Mouse (Mus musculus): ENCODE data around the gene Ccl4.

The Ccl4 gene

DNA sequence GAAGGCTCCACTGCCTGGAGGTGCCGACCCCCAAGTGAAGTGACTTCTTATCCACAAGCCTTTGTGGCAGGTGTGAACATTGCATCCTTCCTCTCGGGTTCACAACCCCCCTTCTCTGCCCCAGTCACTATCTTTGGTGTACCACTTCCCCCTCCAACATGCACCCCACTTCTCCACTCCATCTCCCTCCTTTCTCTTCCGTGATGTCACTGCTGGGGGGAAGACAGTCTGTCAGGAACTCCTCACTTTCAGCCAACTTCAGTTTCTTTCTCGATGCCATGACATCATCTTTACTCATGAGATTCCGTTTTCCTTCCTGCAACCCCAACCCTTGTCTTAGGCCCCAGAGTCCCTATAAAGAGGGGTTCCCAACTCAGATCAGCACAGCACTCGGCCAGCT is at the start of gene Ccl4:
Gene Ccl4 (plus strand): TSS at position 381 of the 400 bp plus-strand sequence.
- DNase-seq (ENCODE audit: low read depth, low spot score) = no peak

DNA sequence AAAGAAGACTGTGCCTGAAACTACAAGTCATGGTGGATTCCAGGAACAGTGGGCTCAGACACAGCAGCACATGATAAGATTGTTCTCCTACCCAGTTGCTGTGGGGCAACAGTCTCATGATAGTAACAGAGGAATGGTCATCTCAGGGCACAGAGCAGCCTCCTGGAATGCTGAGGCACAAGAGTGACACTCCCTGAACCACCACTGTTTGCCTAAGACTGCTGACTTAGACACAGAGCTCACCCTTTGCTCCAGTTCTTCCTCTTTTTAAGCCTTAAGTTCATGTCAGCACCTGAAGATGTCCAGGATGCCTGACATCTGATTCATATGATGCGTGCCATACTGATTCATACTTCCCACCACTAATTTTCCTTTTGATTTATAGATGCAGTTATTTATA is 45.8 kb upstream of the Ccl4 start:
- DNase-seq (ENCODE audit: low read depth, low spot score) = no peak

DNA sequence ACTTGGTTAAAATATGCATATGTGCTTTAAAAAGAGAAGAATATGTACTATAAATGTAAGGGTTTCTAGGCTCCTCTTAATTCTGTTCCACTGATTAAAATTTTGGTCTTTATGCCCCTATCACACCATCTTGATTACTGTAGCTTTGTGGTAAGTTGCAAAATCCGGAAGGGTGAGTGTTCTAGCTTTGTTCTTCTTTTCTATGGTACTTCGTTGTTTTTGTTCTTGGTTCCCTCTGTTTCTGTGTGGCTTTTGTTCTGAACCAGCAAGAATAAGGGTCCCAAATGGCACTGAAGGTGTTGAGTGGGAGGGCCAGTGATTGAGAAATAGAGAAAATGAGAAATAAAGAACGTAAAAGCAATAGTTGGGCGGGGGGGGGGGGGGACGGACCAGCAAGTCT is 44.1 kb upstream of the Ccl4 start:
- no peak for DNase-seq (ENCODE audit: low read depth, low spot score)

DNA sequence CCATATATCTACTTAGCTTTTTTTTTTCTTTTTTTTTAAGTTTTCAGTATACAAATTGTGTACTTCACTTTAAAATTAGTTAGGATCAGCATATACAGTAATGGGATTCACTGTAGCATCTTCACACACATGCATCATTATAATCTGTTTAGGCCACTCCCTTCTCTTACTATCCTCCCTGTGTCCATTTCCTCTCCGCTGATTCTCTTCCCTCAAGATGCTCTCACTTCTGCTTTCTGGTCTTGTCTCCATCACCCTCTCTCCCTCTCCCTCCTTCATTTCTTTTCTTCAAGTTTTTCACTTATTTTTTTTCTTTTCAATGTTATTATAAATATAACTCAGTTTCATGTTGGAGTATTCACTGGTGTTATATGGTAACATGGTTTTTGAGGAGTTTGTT is 43.3 kb upstream of the Ccl4 start:
- DNase-seq (ENCODE audit: low read depth, low spot score) = no peak

DNA sequence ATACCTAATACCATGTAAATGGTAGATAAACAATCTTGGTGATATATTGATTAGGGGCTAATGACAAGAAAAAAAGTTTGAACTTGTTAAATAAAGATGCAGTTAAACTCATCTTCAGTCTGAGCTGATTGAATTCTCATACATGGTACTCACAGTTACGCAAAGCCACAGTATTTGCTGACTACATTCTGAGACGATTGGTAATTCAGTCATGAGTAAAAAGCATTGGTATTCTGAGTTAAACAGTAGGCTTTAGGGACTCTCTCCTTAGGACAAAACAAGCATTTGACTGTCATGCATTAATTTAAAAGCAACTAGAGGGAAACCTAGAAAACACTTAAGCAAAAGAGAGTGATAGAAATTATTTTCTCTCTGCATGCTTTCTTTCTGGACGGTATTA is 38.8 kb upstream of the Ccl4 start:
- no peak for DNase-seq (ENCODE audit: low read depth, low spot score)

DNA sequence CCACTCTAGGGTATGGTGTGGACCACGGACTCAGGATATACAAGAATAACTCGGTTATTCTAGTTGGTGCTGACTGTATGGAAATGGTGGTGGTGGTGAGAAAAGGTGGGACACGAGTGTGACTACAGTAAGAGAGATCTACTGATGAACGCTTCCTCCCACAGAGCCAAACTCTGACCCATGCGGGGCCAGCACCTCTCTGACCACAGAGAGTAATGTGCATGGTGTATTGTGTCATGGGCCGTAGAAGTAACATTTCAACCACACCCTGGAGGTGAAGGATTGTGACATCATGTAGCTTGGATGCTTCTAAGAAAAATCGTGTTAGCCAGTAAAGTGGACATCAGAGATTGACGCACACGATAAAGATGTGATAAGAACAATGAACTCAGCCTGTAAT is 33.6 kb upstream of the Ccl4 start:
- no peak for DNase-seq (ENCODE audit: low read depth, low spot score)

DNA sequence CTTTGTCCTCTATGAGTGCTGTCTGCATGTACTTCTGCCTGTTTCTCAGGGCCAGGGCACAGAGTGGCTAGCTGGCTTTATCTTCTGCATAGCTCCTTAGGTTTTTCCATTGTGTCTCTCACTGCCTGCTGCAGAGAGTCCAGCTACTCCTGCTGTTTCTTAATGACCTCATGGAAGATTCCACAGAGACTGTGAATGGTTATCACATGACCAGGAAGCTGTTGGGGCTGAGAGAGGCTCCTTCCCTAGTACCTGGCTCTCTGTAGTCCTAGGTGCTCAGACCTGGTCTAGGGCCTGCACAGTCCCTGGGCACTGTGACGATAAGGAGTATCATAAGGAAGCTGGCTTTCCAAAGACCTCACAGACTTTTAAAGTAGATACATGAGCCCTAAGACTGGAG is 31.8 kb upstream of the Ccl4 start:
- no peak for DNase-seq (ENCODE audit: low read depth, low spot score)

DNA sequence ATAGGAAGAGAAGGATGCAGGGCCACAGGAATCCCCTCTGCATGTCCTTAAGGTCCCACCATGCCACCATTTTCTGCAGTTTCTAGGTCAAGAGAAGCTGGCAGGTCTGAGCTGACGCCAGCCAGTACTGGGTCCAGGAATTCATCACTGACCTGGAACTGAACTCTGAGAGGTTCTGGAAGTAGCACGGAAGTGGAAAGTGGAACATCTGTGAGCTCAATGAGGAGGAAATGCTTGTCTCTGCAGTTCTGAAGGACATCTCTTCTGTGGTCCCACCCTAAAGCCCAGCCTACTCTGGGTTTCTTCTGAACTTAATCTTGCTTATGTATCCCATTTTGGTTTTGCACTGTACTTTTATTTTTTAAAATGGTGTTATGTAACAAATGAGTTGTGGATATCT is 31.3 kb upstream of the Ccl4 start:
- DNase-seq (ENCODE audit: low read depth, low spot score) = no peak

DNA sequence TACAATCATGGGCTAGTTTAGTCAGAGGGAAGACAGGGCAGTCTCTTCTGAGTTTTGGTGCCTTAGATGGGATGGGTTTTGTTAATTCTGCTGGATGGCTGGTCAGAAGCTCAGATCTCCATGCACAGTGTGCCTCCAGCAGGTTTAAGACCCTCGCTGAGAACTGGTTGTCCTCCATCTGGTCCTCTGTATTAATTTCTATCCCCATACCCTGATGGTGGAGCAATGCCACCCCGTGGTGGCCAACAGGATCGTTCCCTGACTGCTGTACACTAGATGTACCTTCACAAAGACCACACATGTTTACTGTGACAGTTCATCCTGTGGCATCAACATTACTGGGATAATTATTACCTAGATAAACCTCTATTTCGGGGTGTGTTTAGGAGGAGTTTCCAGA is 29.6 kb upstream of the Ccl4 start:
- DNase-seq (ENCODE audit: low read depth, low spot score) = no peak

DNA sequence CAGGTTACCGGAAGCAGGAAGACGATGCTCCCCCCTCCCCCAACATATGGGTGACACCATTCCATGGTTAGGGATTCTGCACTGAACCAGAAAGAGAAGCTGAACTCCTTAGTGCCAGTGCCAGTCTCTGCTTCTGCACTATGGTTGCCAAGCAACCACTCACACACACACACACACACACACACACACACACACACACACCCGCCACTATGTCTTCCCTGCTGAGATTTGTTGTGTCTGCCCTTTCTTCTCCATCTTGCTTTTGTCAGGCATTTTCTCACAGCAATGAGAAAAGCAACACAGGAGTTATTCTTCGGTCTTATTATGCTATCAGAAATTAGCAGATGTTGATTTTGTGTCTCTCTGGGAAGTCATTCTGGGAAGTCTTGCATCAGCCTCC is 28.0 kb upstream of the Ccl4 start:
- no peak for DNase-seq (ENCODE audit: low read depth, low spot score)

DNA sequence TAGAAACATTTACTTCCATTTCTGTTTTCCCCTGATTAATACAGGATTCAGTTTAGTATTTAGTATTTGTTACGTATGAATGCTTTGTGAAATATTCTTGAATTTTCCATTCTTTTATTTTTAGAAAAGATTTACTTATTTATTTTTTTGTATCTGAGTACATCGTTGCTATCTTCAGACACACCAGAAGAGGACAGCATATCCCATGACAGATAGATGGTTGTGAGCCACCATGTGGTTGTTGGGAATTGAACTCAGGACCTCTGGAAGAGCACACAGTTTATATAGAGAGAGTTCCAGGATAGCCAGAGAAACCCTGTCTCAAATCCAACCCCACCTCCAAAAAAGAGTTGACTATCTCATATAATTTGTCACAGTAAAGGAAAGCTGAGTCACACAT is 27.5 kb upstream of the Ccl4 start:
- DNase-seq (ENCODE audit: low read depth, low spot score) = no peak

DNA sequence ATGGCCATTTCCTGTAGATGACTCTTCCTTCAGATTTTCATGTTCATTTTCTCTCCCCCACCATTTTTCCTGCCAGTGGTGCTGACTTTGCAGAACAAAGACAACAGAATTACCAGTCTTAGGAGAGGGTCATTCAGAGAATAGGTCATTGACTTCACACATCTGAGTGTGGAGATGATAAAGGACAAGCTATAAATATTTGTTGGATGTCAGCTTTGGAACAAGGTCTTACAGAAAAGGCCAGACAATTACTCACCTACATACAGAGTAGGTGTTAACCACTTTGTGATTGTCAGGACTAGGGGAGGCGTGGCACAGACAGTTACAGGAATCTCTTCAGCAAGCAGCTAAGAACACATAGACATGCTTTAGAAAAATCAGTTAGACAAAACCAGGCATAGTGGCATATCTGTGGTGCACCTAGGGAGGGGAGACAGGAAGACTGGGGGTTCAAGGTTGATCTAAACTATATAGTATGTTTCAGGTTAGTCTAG is 25.6 kb upstream of the Ccl4 start:
- DNase-seq (ENCODE audit: low read depth, low spot score) = no peak

DNA sequence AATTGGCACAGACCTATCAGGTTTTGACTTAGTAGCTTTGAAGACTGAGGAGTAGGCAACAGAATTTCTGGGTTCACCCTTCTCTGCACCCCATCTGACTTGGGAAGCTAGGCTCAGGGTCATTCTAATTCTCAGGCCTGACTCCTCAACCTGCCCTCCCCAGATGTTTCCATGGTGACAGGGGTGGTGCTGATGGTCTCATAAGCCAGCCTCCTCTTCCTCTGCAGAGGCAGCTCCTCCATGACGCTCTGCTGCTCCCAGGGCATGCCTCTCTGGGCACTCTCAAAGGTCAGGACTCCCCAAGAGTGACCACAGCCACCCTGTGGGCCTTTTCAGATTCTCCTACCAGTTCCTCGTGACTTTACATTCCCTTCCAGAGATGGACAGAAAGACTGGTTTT is 23.4 kb upstream of the Ccl4 start:
- DNase-seq (ENCODE audit: low read depth, low spot score) = no peak

DNA sequence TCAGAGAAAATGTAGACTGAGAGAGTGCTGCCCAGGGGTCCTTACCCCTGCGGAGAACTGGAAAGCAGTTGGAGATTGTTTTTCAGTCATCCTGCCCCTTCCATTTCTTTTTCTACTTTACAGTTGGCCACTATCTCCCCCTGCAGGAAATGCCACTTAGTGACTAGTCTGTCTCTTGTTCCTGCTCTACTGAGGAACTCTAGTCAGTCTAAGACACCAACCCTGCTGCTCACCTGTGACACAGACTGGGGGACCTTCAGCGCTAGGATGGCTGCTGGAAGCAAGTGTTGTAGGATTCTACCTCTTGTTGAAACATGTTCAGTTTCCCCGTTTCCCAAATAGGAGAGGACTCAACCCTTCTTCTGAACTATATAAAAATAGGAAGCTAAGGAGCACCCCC is 22.9 kb upstream of the Ccl4 start:
- no peak for DNase-seq (ENCODE audit: low read depth, low spot score)

DNA sequence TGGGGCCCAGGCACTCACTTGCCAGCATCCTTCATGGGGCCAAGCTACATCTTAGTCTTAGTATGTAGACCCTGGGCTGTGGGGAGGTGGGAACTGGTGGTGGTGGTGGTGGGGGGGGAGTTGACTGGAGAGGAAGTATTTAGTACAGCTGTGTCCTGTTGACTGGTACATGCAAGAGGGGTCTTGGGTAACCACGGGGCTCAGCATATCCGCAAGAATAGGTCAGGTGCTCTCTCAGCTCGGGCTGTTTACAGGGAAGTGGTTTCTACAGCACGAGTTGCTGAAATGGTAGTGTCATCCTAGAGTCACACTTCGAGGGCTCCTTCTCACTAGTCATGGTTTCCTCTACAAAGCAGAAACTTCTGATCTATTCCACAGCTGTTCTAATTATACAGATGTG is 22.2 kb upstream of the Ccl4 start:
- DNase-seq (ENCODE audit: low read depth, low spot score) = no peak

DNA sequence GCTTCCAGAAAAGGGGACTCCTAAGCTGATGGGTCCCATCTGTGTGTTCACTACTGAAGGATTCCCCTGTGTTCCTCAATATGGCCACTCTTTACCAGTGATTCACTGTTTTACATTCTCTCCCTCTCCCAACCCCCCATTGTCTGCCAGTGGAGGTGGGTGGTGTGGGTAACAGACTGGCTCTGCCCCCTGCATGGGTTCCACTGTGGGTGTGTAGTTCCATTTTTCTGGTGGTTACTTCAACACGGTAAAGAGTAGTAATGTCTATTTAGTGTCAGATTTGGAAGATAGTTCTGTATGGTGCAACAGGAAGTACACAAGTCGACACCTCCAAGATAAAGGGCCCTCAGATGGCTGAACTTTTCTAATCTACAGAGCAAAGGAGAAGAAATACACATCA is 21.2 kb upstream of the Ccl4 start:
- no peak for DNase-seq (ENCODE audit: low read depth, low spot score)

DNA sequence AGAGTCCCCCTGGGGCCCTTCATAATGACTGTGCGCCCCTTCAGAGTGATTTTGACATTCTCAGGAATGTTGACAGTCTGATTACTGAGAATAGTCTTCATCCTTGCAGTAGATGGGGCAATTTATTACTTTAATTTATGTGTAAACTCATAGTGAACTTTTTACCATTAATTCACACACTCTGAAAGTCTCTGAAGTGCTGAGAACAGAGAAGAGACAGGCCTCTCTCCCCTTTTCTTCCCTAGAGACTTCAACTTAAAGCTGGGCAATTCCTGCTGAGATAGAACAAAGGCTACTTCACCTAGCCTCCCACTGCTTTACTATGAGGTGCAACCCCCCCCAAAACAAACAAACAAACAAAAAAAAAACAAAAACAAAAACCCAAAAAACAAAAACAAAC is 16.9 kb upstream of the Ccl4 start, which contains the start of gene Rpl9-ps1:
Gene Rpl9-ps1 (minus strand): TSS at position 101 of the 400 bp plus-strand sequence.
- DNase-seq (ENCODE audit: low read depth, low spot score) = no peak

DNA sequence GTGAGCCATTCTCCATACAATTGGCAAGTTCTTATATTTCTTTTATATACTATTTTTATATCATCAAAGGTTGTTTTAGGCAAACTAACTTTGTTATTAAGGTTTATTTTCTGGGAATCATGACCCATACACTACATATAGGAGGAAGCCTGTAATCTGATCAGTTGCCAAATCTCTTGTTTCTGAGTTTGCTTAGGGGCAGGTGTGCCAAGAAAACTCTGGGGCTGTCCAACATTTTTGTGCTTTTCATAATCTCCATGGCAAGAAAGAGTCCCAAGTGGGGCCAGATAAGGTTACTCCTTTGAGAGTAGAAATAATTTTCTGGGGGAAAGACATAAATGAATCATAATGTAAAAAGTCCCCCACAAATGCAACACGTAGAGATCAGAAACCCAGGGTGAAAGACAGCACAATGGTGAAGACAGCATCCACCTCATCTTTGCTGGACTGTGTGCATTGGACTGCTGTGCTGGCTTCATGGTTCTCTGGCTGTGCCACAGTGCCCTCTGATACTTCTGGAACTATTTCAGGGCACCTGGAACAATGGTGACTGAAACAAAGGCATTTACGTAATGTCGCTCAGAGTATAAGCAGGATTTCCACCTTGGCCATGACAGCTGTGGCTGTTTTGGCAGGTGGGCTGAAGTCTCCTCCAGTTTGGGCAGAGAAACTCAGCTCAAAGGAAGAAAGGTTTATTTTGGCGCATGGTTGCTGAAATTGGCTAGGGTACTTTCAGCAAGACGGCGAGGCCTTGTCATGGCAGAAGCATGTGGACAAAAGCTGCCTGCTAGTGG is 15.8 kb upstream of the Ccl4 start:
- no peak for DNase-seq (ENCODE audit: low read depth, low spot score)

DNA sequence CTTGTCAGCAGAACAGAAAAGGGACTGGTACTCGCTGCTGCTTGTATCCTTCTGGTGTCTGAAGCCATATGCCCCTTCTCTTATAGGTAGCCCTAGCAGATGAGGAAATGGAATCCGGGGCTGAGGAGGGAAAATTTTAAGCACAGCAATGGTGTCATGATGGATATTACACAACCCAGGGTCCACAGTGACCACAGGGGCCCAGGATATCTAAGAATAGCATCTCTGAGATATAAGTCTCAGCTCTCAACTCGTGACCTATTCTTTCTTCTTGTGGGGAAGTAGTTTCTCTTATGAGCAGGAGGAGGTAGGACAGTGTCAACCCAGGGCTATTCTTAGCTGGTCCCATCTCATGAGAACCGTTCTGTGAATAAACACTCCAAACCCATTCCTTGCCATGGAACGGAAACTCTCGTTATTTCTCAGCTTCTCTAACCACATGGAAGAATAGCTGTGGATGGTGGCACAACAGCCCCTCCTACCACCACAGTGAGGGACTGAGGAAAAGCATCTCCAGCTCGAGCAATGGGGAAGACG is 13.0 kb upstream of the Ccl4 start, which contains the start of gene Ccl3:
Gene Ccl3 (minus strand): TSS at position 51 of the 537 bp plus-strand sequence.
- no peak for DNase-seq (ENCODE audit: low read depth, low spot score)

DNA sequence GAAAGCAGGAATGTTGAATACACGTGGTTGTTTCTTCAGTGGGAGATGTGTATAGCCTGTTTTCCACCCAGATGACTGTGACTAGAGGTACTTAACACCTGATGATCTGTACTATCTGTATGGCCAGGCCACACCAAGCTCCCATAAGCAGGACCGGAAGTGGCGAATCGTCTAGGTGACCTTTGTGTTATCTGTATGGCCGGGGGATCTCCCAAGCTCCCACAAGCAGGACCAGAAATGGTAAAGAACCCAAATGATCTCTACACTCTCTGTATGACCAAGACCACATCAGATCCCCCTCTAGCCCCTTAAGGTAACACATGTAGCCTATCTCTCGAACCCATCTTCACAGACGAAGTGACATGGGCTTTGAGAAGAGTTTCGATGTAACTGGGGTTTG is 7.8 kb upstream of the Ccl4 start:
- no peak for DNase-seq (ENCODE audit: low read depth, low spot score)

DNA sequence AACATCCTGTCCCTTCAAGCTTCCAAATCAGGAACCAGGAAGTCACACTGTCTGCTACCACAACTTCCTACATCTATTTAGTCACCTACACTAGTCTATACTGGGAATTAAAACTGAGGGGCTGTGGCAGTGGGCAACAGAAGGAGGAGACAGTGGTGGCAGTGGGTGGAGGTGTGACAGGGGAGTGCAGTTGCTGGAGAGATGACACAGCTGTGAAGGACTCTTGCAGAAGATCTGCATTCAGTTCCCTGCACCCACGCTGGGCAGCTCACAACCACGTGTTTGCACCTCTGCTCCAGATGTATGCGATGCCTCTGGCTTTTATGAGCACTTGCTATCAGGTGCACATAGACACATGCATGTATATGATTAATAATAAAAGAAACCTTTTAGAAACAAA is 4.9 kb upstream of the Ccl4 start:
- no peak for DNase-seq (ENCODE audit: low read depth, low spot score)

DNA sequence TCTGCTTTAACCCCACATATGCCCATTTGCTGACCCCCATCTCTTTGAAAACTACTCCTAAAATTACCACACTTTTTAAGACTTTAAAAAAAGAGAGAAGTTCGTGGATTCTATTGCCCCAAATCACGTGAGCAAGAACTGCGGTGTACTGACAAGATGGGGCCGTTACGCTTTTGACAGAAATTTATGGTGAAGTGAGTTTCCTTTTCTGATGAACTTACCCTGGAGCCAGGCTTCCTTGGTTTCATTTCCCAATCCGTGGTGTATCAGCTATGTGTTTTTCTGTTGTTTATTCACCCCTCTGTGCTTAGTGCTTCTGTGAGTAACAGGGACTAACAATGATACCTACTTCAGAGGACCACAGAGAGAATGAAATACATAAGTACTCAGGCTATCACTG is 3.6 kb upstream of the Ccl4 start:
- DNase-seq (ENCODE audit: low read depth, low spot score) = no peak

DNA sequence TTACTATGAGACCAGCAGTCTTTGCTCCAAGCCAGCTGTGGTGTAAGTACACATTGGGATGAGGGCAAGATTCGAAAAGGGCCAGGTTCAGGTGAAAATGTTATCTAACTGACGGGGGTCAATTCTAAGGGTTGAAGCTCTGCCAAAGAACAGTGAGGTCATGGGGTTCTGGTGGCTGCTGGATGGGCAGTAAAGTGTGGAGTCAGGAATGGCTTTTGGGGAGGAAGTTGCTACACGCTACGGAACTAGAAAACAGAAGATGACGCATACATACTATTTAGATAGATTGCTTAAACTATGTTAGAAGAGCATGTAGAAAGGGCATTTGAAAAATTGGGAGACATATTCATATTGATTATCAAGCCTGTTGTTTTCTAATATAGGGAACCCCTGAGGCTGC is 1.1 kb downstream of the Ccl4 start:
- no peak for DNase-seq (ENCODE audit: low read depth, low spot score)
